ENCODE assay signal across 8 mouse cellular contexts in genomic region chr9:21368131-21368584, GRCm38 (mm10). TPM values are rescaled to one million over a fixed set of nuclear protein-coding genes. Genes with fewer than 3 reads are reported as not detected.
DNase-seq lines count a peak whose midpoint lies in the region; ATAC-seq and TF ChIP-seq lines count a peak whose summit lies in the region.

No protein-coding gene starts in this region.

- peak overlapping the region; percentile 95 for H3K9ac ChIP-seq in ES-E14 (ENCODE audit: insufficient read depth, low read depth, low read length, poor library complexity, severe bottlenecking)
- peak overlapping the region; percentile 94 for H3K9ac ChIP-seq in forebrain, postnatal 0 days
- H3K9ac ChIP-seq in lung, postnatal 0 days (replicated peaks; ENCODE audit: low read depth): peak overlapping the region; percentile 54

- peak overlapping the region; percentile 92 for H3K27ac ChIP-seq in ES-E14 (ENCODE audit: insufficient read depth, low read depth, low read length, poor library complexity, severe bottlenecking)
- H3K27ac ChIP-seq in forebrain, postnatal 0 days (ENCODE audit: low read depth, low read length): peak overlapping the region; percentile 97
- H3K27ac ChIP-seq in lung, postnatal 0 days (ENCODE audit: low read length): peak overlapping the region; percentile 73

- no peak for DNase-seq in ES-E14 (ENCODE audit: low read depth, low spot score)
- DNase-seq in cerebellum, adult 18-20 months: peak; percentile 58 to 74
- DNase-seq in forebrain, postnatal 0 days: peak; percentile 84
- peak; percentile 79 for DNase-seq in heart, postnatal 4 days
- DNase-seq in layer of hippocampus, postnatal 10 days (ENCODE audit: low spot score in 2 of 2): peak; percentile 71 to 79
- peak; percentile 67 for DNase-seq in lung, postnatal 0 days (ENCODE audit: low spot score)
- peak; percentile 61 for DNase-seq in ovary, postnatal 14 days (ENCODE audit: low spot score)
- DNase-seq in thymus, postnatal 10 days (ENCODE audit: low spot score in 2 of 2): peak; percentile 81 to 84

- TF ChIP-seq CTCF in forebrain, postnatal 0 days (IDR thresholded peaks at IDR 0.05; ENCODE audit: low read depth): no peak
- TF ChIP-seq CTCF in lung, postnatal 0 days (IDR thresholded peaks at IDR 0.05): no peak

- peaks cover 3 to 8% of the 10 kb centered on the region in 2 experiments; a peak in 2 of 4 replicates for H3K4me1 ChIP-seq in ES-E14 (ENCODE audit: control insufficient read depth in 2 of 2, insufficient read depth in 2 of 2, low read length in 2 of 2, poor library complexity in 1 of 2)
- peaks cover 13% of the 10 kb centered on the region for H3K4me1 ChIP-seq in forebrain, postnatal 0 days (ENCODE audit: insufficient read depth)
- H3K4me1 ChIP-seq in lung, postnatal 0 days (ENCODE audit: insufficient read depth, low read depth, low read length): peaks cover 7% of the 10 kb centered on the region; the same call in 1 of the 2 replicates

- H3K36me3 ChIP-seq in ES-E14 (ENCODE audit: control insufficient read depth, insufficient read depth, low read length, poor library complexity, severe bottlenecking): peaks cover 9% of the 10 kb centered on the region; the same call in 1 of the 2 replicates
- no peaks in the 10 kb centered on the region; the same call in 1 of the 2 replicates for H3K36me3 ChIP-seq in forebrain, postnatal 0 days (ENCODE audit: insufficient read depth)
- H3K36me3 ChIP-seq in lung, postnatal 0 days (ENCODE audit: insufficient read depth, low read length): no peaks in the 10 kb centered on the region

- H3K9me3 ChIP-seq in ES-E14 (ENCODE audit: control insufficient read depth, insufficient read depth, low read depth, low read length): no peaks in the 10 kb centered on the region
- H3K9me3 ChIP-seq in forebrain, postnatal 0 days (ENCODE audit: low read length): no peaks in the 10 kb centered on the region
- no peaks in the 10 kb centered on the region for H3K9me3 ChIP-seq in lung, postnatal 0 days (ENCODE audit: low read length)

- 5% methylated on average over 36 of the region's 38 CpGs for WGBS in forebrain, postnatal 0 days
- WGBS in lung, postnatal 0 days: under 1% methylated on average over 33 of the region's 38 CpGs

- H3K4me3 ChIP-seq in ES-E14 (ENCODE audit: insufficient read depth in 1 of 2, low read depth in 1 of 2, low read length in 2 of 2, poor library complexity in 1 of 2, severe bottlenecking in 1 of 2): peak overlapping the region; percentile 87 to 90
- peak overlapping the region; percentile 84 for H3K4me3 ChIP-seq in forebrain, postnatal 0 days (ENCODE audit: low read depth, low read length)
- H3K4me3 ChIP-seq in lung, postnatal 0 days (ENCODE audit: low read depth, low read length): peak overlapping the region; percentile 92

- peak overlapping the region; percentile 76 for H3K4me2 ChIP-seq in forebrain, postnatal 0 days (ENCODE audit: low read depth)
- H3K4me2 ChIP-seq in lung, postnatal 0 days (replicated peaks; ENCODE audit: low read depth, low read length): peak overlapping the region; percentile 78

- H3K27me3 ChIP-seq in forebrain, postnatal 0 days (ENCODE audit: insufficient read depth, low read length): no peaks in the 10 kb centered on the region
- no peaks in the 10 kb centered on the region for H3K27me3 ChIP-seq in lung, postnatal 0 days (replicated peaks; ENCODE audit: insufficient read depth, low read length)

- in situ Hi-C loops in ES-E14 (cut with MboI; ENCODE audit: low sequenced_read_pairs in 2 of 2, unreplicated experiment in 2 of 2): no loop called here

- no peak for TF ChIP-seq EP300 in lung, postnatal 0 days (IDR thresholded peaks at IDR 0.05)

- peak; percentile 53 for ATAC-seq in forebrain, postnatal 0 days
- ATAC-seq in lung, postnatal 0 days: peak; percentile 23

TF ChIP-seq in ES-E14, 5 proteins besides CTCF, POLR2A, EP300 and RAD21:
- TF ChIP-seq MAFK (IDR thresholded peaks at IDR 0.05; ENCODE audit: insufficient read depth, low read depth, low read length) (no peak), HCFC1 (IDR thresholded peaks at IDR 0.05; ENCODE audit: borderline replicate concordance, insufficient read depth, low read length) (no peak), ZNF384 (IDR thresholded peaks at IDR 0.05; ENCODE audit: low read depth, low read length) (no peak), CHD2 (IDR thresholded peaks at IDR 0.05; ENCODE audit: low read depth, low read length) (no peak), ZC3H11A (IDR thresholded peaks at IDR 0.05; ENCODE audit: borderline replicate concordance, low read depth, low read length) (no peak)

RNA-seq across cellular contexts. Expression of gene Ilf3, which starts 0.5 kb away (rescaled TPM):
- 159 and 200 TPM in 2 replicates for total RNA-seq in ES-E14 (2012; rRNA removed)
- total RNA-seq in forebrain, postnatal 0 days (2014; rRNA removed): 114 and 135 TPM in 2 replicates
- polyA plus RNA-seq in forebrain, postnatal 0 days (2015; fragmentation: Nextera tagmentation; extraction: Ambion mirVana): 191 and 214 TPM in 2 replicates
- 10 to 100 TPM; 79.5 to 80.1 TPM for total RNA-seq in heart, postnatal 4 days (2021)
- total RNA-seq in layer of hippocampus, postnatal 10 days (2021): 10 to 100 TPM; 92.4 to 96.7 TPM
- polyA plus RNA-seq in lung, postnatal 0 days (2015; fragmentation: Nextera tagmentation; extraction: Ambion mirVana): 53.4 and 58.5 TPM in 2 replicates

RNA-seq across cellular contexts. Expression of gene Qtrt1, which starts 43.5 kb away (rescaled TPM):
- total RNA-seq in ES-E14 (2012; rRNA removed): 62.7 and 100 TPM in 2 replicates
- total RNA-seq in forebrain, postnatal 0 days (2014; rRNA removed): 37.7 and 51.7 TPM in 2 replicates
- polyA plus RNA-seq in forebrain, postnatal 0 days (2015; fragmentation: Nextera tagmentation; extraction: Ambion mirVana): 34.8 and 43.9 TPM in 2 replicates
- total RNA-seq in heart, postnatal 4 days (2021): 10 to 100 TPM; 11.3 to 13.3 TPM
- 10 to 100 TPM; 34.2 to 42.0 TPM for total RNA-seq in layer of hippocampus, postnatal 10 days (2021)
- polyA plus RNA-seq in lung, postnatal 0 days (2015; fragmentation: Nextera tagmentation; extraction: Ambion mirVana): 17.4 and 20.6 TPM in 2 replicates

RNA-seq across cellular contexts. Expression of gene Slc44a2, which starts 47.7 kb away (rescaled TPM):
- 46.0 and 73.1 TPM in 2 replicates for total RNA-seq in ES-E14 (2012; rRNA removed)
- total RNA-seq in forebrain, postnatal 0 days (2014; rRNA removed): 55.2 and 63.1 TPM in 2 replicates
- 40.8 and 48.9 TPM in 2 replicates for polyA plus RNA-seq in forebrain, postnatal 0 days (2015; fragmentation: Nextera tagmentation; extraction: Ambion mirVana)
- total RNA-seq in heart, postnatal 4 days (2021): 10 to 100 TPM; 63.4 to 65.0 TPM
- 10 to 100 TPM; 62.2 to 63.6 TPM for total RNA-seq in layer of hippocampus, postnatal 10 days (2021)
- 155 and 165 TPM in 2 replicates for polyA plus RNA-seq in lung, postnatal 0 days (2015; fragmentation: Nextera tagmentation; extraction: Ambion mirVana)

RNA-seq across cellular contexts. Expression of gene Ap1m2, which starts 56.0 kb away (rescaled TPM):
- total RNA-seq in ES-E14 (2012; rRNA removed): 9.8 and 17.1 TPM in 2 replicates
- total RNA-seq in forebrain, postnatal 0 days (2014; rRNA removed): 2.6 and 4.2 TPM in 2 replicates
- polyA plus RNA-seq in forebrain, postnatal 0 days (2015; fragmentation: Nextera tagmentation; extraction: Ambion mirVana): 2.4 and 2.9 TPM in 2 replicates
- total RNA-seq in heart, postnatal 4 days (2021): not detected
- 1 to 10 TPM in 1 of 2 experiments, under 1 TPM in 1; 0.45 to 1.3 TPM for total RNA-seq in layer of hippocampus, postnatal 10 days (2021)
- 35.9 and 36.4 TPM in 2 replicates for polyA plus RNA-seq in lung, postnatal 0 days (2015; fragmentation: Nextera tagmentation; extraction: Ambion mirVana)

RNA-seq across cellular contexts. Expression of gene Dnm2, which starts 56.5 kb away (rescaled TPM):
- total RNA-seq in ES-E14 (2012; rRNA removed): 56.3 and 69.6 TPM in 2 replicates
- 65.6 and 68.5 TPM in 2 replicates for total RNA-seq in forebrain, postnatal 0 days (2014; rRNA removed)
- polyA plus RNA-seq in forebrain, postnatal 0 days (2015; fragmentation: Nextera tagmentation; extraction: Ambion mirVana): 56.0 and 64.0 TPM in 2 replicates
- total RNA-seq in heart, postnatal 4 days (2021): 10 to 100 TPM; 83.9 to 86.7 TPM
- 10 to 100 TPM; 65.2 to 67.7 TPM for total RNA-seq in layer of hippocampus, postnatal 10 days (2021)
- polyA plus RNA-seq in lung, postnatal 0 days (2015; fragmentation: Nextera tagmentation; extraction: Ambion mirVana): 79.8 and 81.1 TPM in 2 replicates
